Comparison of ENCODE assay signal across 28 mouse cellular contexts in genomic region chr9:12421906-12422305, GRCm38 (mm10).
"Had no signal": no experiment of that assay in that cellular context is flagged by ENCODE, and none has a peak within 500 bp of the region (broad histone marks: within the 10 kb centered on the region; RNA-seq: fewer than 3 reads in every experiment).

No protein-coding gene starts in this region.

- H3K4me1 ChIP-seq: heart, embryonic 10.5 days; heart, embryonic 12.5 days; heart, embryonic 13.5 days; heart, embryonic 15.5 days; hindbrain, embryonic 10.5 days; hindbrain, embryonic 12.5 days; hindbrain, embryonic 13.5 days; hindbrain, embryonic 15.5 days; intestine, embryonic 15.5 days; kidney, embryonic 15.5 days had no signal

- H3K4me3 ChIP-seq: heart, adult 2 months; heart, embryonic 10.5 days; heart, embryonic 12.5 days; heart, embryonic 13.5 days; heart, embryonic 15.5 days; hindbrain, embryonic 10.5 days; hindbrain, embryonic 12.5 days; hindbrain, embryonic 13.5 days; hindbrain, embryonic 15.5 days; intestine, embryonic 15.5 days; kidney, embryonic 15.5 days; layer of hippocampus, adult 2 months; left cerebral cortex, adult 2 months had no signal

- DNase-seq: heart, adult 2 months; heart, postnatal 10 days; heart, postnatal 14 days; heart, postnatal 36 days; heart, postnatal 4 days; kidney, adult 11 months; kidney, adult 18-20 months; kidney, adult 2 months; kidney, adult 8-10 months; kidney, adult 9 months; kidney, postnatal 10 days; kidney, postnatal 14 days; kidney, postnatal 25 days; kidney, postnatal 36 days; kidney, postnatal 4 days; layer of hippocampus, postnatal 36 days had no signal
